Mouse (Mus musculus): ENCODE results near the gene Tgm3.

Tgm3 gene

GRCm38 (mm10) chr2:130012026-130012425, at the start of gene Tgm3:
Gene Tgm3 (plus strand): TSS chr2:130012349.
- no peak for DNase-seq

DNA sequence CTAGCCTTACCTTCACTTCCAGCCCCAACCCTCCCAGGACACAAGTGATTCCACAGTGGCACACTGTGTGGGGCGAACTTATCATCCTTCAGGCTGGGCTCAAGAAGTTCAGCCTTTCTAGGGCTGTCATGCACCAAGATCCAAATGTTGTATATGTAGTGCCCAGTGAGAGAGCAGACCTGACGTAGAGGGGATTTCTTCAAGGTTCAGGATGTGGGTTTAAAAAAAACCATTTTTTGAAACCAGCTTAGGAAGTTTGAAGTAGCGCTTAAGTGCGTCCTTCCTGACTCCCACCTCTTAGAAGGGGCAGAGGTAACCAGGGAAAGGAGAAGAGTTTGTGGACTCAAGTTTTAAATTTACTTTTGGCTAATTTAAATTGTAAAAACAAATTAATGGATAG, 31.5 kb upstream of the Tgm3 start:
- no peak for DNase-seq

GRCm38 (mm10) chr2:129987527-129988045, 24.6 kb upstream of the Tgm3 start:
- DNase-seq = no peak

GRCm38 (mm10) chr2:129989646-129990045, 22.5 kb upstream of the Tgm3 start:
- DNase-seq = no peak

DNA sequence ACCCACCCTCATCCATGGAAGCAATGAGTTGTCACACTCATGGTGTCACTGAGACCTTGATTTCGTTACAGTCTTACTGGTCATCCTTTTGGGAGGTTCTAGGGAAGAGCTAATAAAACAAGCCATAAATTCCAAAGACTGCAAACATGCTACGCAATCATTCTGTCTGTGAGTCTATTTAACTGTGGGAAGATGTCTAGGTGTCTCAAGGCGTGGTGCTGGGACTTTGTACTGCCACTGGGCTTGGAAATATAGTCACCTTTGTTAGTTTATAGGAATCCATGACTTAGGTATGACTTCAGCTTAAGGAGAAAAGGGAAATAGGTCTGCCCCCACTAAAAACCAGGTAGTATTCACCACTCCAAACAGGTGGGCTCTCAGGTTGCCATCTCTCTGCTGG, 17.7 kb upstream of the Tgm3 start:
- no peak for DNase-seq

DNA sequence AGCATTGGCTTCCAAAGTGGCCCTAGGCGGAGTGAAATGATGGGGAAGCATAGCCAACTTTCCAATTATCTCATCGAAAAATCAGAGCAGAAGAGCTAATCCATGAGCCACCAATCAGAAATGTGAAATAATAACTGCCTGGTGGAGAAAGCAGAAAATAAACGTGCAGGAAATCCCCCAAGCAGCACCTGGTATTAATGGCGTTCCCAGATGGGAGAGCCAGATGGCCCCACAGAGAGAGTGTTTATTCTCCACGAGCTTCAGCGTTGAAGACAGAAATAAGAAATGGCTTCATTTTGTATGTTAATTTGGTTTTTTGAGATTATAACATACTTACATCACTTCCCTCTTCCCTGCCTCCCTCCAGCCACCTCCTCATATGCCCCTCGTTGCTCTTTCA, 13.7 kb upstream of the Tgm3 start:
- no peak for DNase-seq

- DNase-seq = no peak
These were observed 12.9 kb upstream of the Tgm3 start for GRCm38 (mm10) chr2:129999296-129999695.

- DNase-seq = no peak
These were observed 11.5 kb upstream of the Tgm3 start for GRCm38 (mm10) chr2:130000601-130001000.

DNA sequence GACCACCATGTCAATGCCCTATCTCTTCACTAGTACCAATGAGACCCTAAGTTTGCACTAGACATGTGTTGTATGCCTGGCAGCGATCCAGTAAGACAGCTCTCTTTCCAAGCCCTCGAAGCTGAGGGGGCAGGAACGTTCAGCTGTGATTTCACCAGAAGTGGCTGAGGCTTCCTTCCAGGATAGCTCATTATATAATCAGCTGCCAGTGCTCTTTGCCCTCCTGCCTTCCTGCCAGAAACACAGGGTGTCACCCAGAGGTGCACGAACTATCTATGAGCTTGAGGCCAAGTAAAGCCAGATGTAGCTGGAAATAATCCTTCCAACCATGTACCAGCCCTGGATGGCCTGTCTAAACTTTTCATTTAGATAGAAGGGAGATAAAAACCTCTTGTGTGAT, 8.1 kb upstream of the Tgm3 start:
- DNase-seq = peak; percentile 61 to 82

DNA sequence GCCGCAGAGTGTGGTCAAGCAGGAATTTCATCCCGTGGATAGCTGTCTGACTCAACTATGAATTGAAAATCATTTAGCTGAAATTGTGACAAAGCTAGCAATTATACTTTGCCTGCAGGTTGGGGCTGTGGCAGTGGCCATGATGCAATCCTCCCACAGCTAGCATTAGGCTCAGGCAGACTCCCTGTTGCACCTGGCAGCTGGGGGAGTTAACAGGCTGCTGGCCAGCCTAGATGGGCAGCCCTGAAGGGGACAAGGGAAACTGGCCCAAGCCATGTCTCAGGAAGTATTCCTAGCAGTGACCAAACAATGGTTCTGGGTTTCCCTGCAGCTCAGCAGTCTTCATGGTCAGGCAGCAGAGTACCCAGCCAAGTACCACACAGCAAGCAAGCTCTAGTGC, 2.8 kb upstream of the Tgm3 start:
- no peak for DNase-seq

- no peak for DNase-seq
These were observed 1.5 kb downstream of the Tgm3 start for GRCm38 (mm10) chr2:130013646-130014045.

- no peak for DNase-seq
These were observed 3.0 kb downstream of the Tgm3 start for GRCm38 (mm10) chr2:130015196-130015595.

- no peak for DNase-seq
These were observed 5.9 kb downstream of the Tgm3 start for GRCm38 (mm10) chr2:130018084-130018483.

- DNase-seq = no peak
These were observed 15.7 kb downstream of the Tgm3 start for GRCm38 (mm10) chr2:130027890-130028289.

DNA sequence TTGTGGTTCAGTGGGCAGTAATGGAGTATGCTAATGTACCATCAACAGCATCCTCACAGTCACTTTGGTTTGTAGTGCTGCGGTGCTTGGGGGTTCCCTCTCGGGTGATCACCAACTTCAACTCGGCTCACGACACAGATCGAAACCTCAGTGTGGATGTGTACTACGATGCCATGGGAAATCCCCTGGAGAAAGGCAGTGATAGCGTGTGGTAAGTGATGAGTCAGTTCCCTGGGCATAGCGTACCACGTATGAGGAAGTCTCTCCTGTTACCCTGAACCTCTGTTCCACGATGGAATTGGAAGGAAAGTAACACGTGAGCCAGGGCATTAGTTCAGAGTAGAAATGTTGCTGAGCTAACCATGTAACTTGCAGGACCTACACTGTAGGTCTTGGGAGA, 17.7 kb downstream of the Tgm3 start:
- no peak for DNase-seq

DNA sequence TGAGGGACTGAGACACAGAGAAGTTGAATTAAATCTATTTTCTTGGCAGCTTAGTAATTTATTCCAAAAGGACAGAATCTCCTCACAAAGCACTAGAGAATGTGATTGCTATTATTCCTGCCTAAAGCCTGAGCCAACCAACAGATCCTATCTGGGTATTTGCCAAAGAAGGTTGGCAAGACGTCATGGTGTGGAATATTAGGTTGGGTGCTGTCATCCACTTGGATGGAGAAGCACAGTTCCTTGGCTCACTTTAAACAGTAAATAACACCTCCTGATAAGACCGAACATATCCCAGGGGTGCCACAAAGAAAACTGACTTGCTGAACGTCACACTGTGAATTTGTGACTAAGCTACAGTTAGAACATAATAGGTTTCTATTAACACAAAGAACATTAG, 20.5 kb downstream of the Tgm3 start:
- DNase-seq = no peak

- DNase-seq = no peak
These were observed 24.7 kb downstream of the Tgm3 start for GRCm38 (mm10) chr2:130036846-130037245.

DNA sequence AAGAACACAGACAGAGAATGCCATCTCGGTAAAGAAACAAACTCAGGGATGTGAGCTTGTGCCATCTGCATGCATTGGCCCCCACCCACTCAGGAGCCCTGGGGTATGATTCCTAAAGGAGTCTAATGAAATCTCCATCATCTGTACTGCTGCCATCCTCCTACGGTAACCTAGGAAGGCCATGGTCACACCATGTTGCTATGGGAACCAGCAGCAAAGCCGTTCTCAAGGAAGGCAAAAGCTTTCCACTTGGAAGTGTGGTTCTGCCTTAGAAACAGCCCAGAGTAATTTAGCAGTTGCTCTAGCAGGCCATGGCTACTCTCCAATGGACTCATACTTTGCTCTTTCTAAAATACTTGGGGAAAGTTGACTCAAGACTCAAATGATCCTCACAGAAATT, 26.8 kb downstream of the Tgm3 start:
- DNase-seq = no peak

DNA sequence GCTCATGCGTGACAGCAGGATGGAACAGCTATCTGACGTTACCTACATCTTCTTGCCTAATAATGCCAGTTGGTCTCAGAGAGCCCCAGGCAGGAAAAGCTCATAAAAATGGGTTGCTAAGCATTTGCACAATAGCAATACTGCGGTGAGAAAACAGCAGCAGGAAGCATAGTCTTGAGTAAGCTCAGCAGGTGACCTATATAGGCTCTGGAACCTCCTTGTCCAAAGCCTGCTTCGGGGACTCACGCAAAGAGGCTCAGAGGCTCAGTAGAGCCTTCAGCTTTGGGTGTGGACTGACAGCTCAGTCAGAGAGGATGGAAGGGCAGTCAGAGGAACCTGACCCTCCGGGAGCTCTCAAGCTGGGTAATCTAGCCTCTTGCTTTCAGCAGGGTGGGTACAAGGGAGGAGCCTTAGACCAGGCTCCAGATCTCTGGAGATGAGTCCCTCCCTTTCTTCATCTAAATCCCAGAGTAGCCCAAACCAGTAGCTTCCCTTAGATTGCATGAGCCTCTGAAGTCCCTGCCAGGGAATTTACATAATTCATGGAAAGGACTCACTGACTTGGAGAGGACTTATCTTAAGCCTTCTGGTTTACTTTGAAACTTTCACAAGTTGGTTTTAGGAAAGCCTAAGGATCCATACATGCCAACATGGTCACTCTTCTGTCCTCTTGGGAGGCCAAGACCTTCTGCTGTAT, 28.2 kb downstream of the Tgm3 start:
- DNase-seq = no peak

GRCm38 (mm10) chr2:130043835-130044234, 31.7 kb downstream of the Tgm3 start:
- DNase-seq = no peak

GRCm38 (mm10) chr2:130047923-130048440, 35.8 kb downstream of the Tgm3 start:
- no peak for DNase-seq

DNA sequence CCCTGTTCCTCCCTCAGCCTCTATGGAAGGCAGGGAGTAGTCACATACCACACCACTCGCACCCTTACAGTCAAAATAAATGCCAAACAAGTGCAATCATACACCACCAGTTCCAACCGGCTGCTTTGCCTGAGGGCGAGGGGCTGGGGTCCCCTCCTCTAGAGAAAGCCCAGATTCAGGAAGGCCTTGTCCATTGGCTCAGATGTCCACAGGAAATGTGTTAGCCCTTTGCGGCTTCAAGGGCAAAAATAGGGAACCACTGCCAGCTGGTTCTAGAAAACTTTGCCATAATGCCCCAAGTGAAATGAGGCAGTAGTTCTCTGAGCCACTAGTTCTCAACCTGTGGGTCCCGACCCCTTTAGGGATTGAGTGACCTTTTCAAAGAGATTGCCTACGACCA, 36.6 kb downstream of the Tgm3 start:
- no peak for DNase-seq

DNA sequence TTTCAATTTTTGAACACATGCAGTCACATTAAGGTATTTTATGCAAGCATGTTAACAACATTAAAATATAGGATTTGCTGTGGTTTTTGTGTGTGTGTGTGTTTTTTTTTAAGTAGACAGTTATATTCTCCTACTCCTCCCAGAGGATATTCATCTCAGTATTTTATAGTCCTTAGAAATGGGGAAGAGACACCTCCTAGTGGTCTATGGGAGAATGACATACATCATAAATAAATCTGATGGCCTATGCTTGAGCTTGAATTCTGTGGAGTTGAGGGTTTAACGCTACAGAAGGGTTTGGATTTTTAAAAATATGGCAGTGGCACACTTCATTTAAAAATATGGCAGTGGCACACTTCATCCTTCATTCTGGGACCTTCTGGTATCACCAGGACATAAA, 46.0 kb downstream of the Tgm3 start:
- DNase-seq = no peak

- peak in 1 of 2 experiments; percentile 46 for DNase-seq
These were observed 56.1 kb downstream of the Tgm3 start for GRCm38 (mm10) chr2:130068228-130068627.

DNA sequence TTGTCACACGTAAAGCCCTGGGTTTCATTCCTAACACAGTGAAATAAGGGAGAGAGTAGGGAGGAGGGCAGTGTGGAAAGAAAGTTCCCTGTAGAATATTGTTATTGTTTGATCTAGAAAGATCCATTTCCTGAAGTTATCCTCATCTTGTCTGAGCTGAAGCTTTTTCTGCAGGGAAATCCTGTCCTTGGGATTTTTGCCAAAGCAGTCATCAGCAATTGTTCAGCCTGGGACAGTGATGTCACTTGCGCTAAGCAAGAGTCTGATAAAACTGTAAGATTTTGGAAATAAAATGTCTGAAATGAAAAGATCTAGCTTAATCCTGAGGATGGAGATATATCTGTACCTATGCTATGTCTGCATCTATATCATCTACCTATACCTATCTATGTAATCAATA, 58.2 kb downstream of the Tgm3 start:
- DNase-seq = no peak
